Mouse (Mus musculus): Measurements from ENCODE around the gene Bdp1. TPM values are rescaled to one million over a fixed set of nuclear protein-coding genes. Genes with fewer than 3 reads are reported as not detected.

Bdp1 gene
- 15.5 and 17.5 TPM in 2 replicates for polyA plus RNA-seq (2015; fragmentation: Nextera tagmentation; extraction: Ambion mirVana)

GRCm38 (mm10) chr13:100103748-100104254, at the start of gene Bdp1:
Gene Bdp1 (minus strand): TSS chr13:100104070.
- Histone ChIP-seq H3K4me2 (replicated peaks; ENCODE audit: low read depth) (peak within 1 kb of the TSS; percentile 77), H3K4me3 (ENCODE audit: low read depth, low read length) (peak within 1 kb of the TSS; percentile 98), H3K9ac (ENCODE audit: low read length) (peak within 1 kb of the TSS; percentile 92), H3K9me3 (ENCODE audit: control insufficient read depth, low read length) (no peaks in the 10 kb centered on the region), H3K4me1 (replicated peaks; ENCODE audit: control insufficient read depth, insufficient read depth) (peaks cover 2% of the 10 kb centered on the region; the same call in 1 of the 2 replicates), H3K27ac (replicated peaks) (peak within 1 kb of the TSS; percentile 91), H3K36me3 (ENCODE audit: control insufficient read depth, insufficient read depth, low read length) (no peaks in the 10 kb centered on the region; the same call in 1 of the 2 replicates), H3K27me3 (ENCODE audit: control insufficient read depth, insufficient read depth, low read length) (no peaks in the 10 kb centered on the region)
- WGBS: under 1% methylated on average over 44 of the region's 44 CpGs
- peak; percentile 7 for TF ChIP-seq EP300 (optimal IDR thresholded peaks at IDR 0.05)
- TF ChIP-seq CTCF (IDR thresholded peaks at IDR 0.05; ENCODE audit: low read depth): no peak
- DNase-seq (ENCODE audit: low spot score) (peak; percentile 95), ATAC-seq (ENCODE audit: low FRiP score, low TSS enrichment) (peak; percentile 87)

- Histone ChIP-seq H3K4me2 (replicated peaks; ENCODE audit: low read depth) (no peak overlapping the region), H3K27me3 (ENCODE audit: control insufficient read depth, insufficient read depth, low read length) (no peaks in the 10 kb centered on the region), H3K9me3 (ENCODE audit: control insufficient read depth, low read length) (no peaks in the 10 kb centered on the region), H3K36me3 (ENCODE audit: control insufficient read depth, insufficient read depth, low read length) (no peaks in the 10 kb centered on the region), H3K27ac (replicated peaks) (no peak overlapping the region), H3K4me3 (ENCODE audit: low read depth, low read length) (no peak overlapping the region), H3K9ac (ENCODE audit: low read length) (no peak overlapping the region), H3K4me1 (replicated peaks; ENCODE audit: control insufficient read depth, insufficient read depth) (no peaks in the 10 kb centered on the region)
- DNase-seq (ENCODE audit: low spot score): no peak
- 58% methylated on average over 1 of the region's 1 CpGs for WGBS
- TF ChIP-seq CTCF (IDR thresholded peaks at IDR 0.05; ENCODE audit: low read depth) (no peak), EP300 (optimal IDR thresholded peaks at IDR 0.05) (no peak)
- ATAC-seq (ENCODE audit: low FRiP score, low TSS enrichment): no peak
Observed at GRCm38 (mm10) chr13:100152659-100153058, 48.8 kb upstream of the Bdp1 start.

- H3K9me3 ChIP-seq (ENCODE audit: control insufficient read depth, low read length): no peaks in the 10 kb centered on the region
- H3K4me2 ChIP-seq (replicated peaks; ENCODE audit: low read depth): no peak overlapping the region
- DNase-seq (ENCODE audit: low spot score): no peak
- no peak overlapping the region for H3K9ac ChIP-seq (ENCODE audit: low read length)
- TF ChIP-seq EP300 (optimal IDR thresholded peaks at IDR 0.05): no peak
- no peak for TF ChIP-seq CTCF (IDR thresholded peaks at IDR 0.05; ENCODE audit: low read depth)
- H3K27ac ChIP-seq (replicated peaks): no peak overlapping the region
- no peak for ATAC-seq (ENCODE audit: low FRiP score, low TSS enrichment)
- no peak overlapping the region for H3K4me3 ChIP-seq (ENCODE audit: low read depth, low read length)
- WGBS: 74% methylated on average over 8 of the region's 8 CpGs
- H3K36me3 ChIP-seq (ENCODE audit: control insufficient read depth, insufficient read depth, low read length): peaks cover 8% of the 10 kb centered on the region
- no peaks in the 10 kb centered on the region for H3K4me1 ChIP-seq (replicated peaks; ENCODE audit: control insufficient read depth, insufficient read depth)
- no peaks in the 10 kb centered on the region for H3K27me3 ChIP-seq (ENCODE audit: control insufficient read depth, insufficient read depth, low read length)
Observed at GRCm38 (mm10) chr13:100141646-100142314, 37.9 kb upstream of the Bdp1 start.

- peak; percentile 45; the same call in 1 of the 2 replicates for ATAC-seq (ENCODE audit: low FRiP score, low TSS enrichment)
- DNase-seq (ENCODE audit: low spot score): no peak
- no peaks in the 10 kb centered on the region for H3K9me3 ChIP-seq (ENCODE audit: control insufficient read depth, low read length)
- H3K27me3 ChIP-seq (ENCODE audit: control insufficient read depth, insufficient read depth, low read length): no peaks in the 10 kb centered on the region
- peaks cover 6% of the 10 kb centered on the region for H3K36me3 ChIP-seq (ENCODE audit: control insufficient read depth, insufficient read depth, low read length)
- 2% methylated on average over 10 of the region's 10 CpGs for WGBS
- no peaks in the 10 kb centered on the region for H3K4me1 ChIP-seq (replicated peaks; ENCODE audit: control insufficient read depth, insufficient read depth)
- H3K9ac ChIP-seq (ENCODE audit: low read length): peak overlapping the region; percentile 85
- peak overlapping the region; percentile 92 for H3K4me2 ChIP-seq (replicated peaks; ENCODE audit: low read depth)
- no peak overlapping the region for H3K27ac ChIP-seq (replicated peaks)
- peak overlapping the region; percentile 90 for H3K4me3 ChIP-seq (ENCODE audit: low read depth, low read length)
- no peak for TF ChIP-seq CTCF (IDR thresholded peaks at IDR 0.05; ENCODE audit: low read depth)
- no peak for TF ChIP-seq EP300 (optimal IDR thresholded peaks at IDR 0.05)
Observed at GRCm38 (mm10) chr13:100125258-100125643, 21.4 kb upstream of the Bdp1 start.

- peak; percentile 91 for DNase-seq (ENCODE audit: low spot score)
- H3K27me3 ChIP-seq (ENCODE audit: control insufficient read depth, insufficient read depth, low read length): no peaks in the 10 kb centered on the region
- peak; percentile 98 for ATAC-seq (ENCODE audit: low FRiP score, low TSS enrichment)
- WGBS: 3% methylated on average over 42 of the region's 42 CpGs
- peak within 1 kb of the TSS; percentile 85 for H3K9ac ChIP-seq (ENCODE audit: low read length)
- TF ChIP-seq EP300 (optimal IDR thresholded peaks at IDR 0.05) (no peak), CTCF (IDR thresholded peaks at IDR 0.05; ENCODE audit: low read depth) (no peak)
- H3K4me3 ChIP-seq (ENCODE audit: low read depth, low read length): peak within 1 kb of the TSS; percentile 90
- no peaks in the 10 kb centered on the region for H3K9me3 ChIP-seq (ENCODE audit: control insufficient read depth, low read length)
- peak within 1 kb of the TSS; percentile 92 for H3K4me2 ChIP-seq (replicated peaks; ENCODE audit: low read depth)
- peak within 1 kb of the TSS; percentile 31; the same call in 1 of the 2 replicates for H3K27ac ChIP-seq (replicated peaks)
- H3K4me1 ChIP-seq (replicated peaks; ENCODE audit: control insufficient read depth, insufficient read depth): no peaks in the 10 kb centered on the region
- peaks cover 6% of the 10 kb centered on the region for H3K36me3 ChIP-seq (ENCODE audit: control insufficient read depth, insufficient read depth, low read length)
Observed at GRCm38 (mm10) chr13:100124423-100125257, 20.8 kb upstream of the Bdp1 start, which contains the start of gene Smn1. Gene Smn1 (plus strand): TSS chr13:100124852.

All from stomach, postnatal 0 days (tissue).